Mouse (Mus musculus) R1 (cell line): ENCODE data around the gene Olfr1413.

Source experiments
- DNase-seq: peaks from one replicate; pipeline ENCODE4 v3.0.0-alpha.2; 2018; ENCODE audit warnings: low read depth, low spot score

Gene Olfr1413

DNA sequence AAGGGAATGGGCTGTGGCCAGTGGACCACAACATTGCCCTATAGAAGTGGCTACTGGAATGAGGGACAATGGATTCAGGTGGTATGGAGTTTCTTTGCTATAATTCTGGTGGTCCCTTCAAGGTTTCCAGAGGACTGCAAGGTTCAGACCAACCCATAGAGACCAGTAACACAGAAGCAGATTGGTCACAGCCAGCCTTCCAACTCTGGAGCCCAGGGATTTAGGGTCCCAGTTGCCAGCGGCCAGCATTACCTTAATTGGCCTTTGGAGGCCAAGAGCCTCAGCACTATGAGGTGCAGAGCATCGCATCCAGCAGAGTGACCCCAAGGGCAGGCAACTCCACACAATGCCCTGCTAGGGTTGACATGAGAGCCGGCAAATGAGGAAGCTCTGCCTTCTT lies at the start of gene Olfr1413:
TSS of gene Olfr1413 (plus strand) at position 301 of the 400 bp plus-strand sequence.
- no peak for DNase-seq

DNA sequence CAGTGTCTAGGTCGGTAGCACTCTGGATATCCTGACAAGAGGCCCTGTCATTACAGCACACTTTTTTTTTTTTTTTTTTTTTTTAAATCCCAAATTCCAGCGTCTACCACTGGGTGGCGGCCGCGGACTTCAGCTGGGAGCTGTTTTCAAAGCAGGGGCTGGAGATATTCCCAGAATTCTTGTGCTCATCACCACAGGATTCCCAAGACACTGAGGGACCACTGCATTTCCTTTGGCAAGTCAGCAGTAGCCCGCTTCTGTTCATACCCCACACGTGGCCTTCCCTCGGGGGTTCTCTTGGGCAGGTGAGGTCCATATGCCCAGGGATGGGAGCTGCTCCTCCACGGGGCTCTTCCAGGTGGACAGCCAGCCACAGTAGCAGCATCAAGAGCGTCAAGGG lies 49.7 kb upstream of the Olfr1413 start:
- peak; percentile 62 for DNase-seq

DNA sequence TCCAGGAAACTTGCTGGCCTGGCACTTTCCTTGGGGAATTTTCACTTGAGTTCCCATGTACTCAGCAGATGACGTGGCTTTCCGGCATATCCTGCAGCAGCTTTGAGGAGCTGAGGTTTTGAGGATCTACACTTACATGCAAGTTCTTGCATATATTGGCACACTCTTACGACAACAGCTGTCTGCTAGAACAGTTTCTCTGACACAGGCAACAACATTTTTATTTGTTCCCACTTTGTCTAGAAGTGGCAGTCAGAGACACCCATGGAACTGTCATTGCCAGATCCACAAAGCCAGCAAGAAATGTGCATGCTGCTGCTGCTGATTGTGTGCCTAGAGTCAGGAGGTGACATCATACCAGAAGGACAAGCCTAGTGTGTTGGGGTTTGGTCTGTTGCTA lies 47.4 kb upstream of the Olfr1413 start:
- no peak for DNase-seq

DNA sequence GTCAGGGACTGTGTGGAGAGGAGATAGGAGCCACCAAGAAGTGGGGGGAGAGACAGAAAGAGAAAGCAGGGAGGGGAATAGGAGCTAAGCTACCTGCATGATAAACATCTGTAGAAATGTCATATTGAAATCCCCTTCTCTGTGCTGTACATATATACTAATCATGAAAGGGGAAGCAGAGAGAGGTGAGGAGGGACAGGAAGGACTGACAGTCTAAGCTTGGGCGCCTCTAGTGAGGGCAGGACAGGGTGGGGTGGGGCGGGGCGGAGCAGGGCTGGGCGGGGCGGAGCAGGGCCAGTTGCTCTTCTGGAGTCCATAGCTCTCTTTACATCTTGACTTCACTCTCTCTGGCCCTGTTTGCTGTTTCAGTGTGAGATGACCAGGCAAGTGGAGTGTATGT lies 34.1 kb upstream of the Olfr1413 start:
- DNase-seq: no peak

DNA sequence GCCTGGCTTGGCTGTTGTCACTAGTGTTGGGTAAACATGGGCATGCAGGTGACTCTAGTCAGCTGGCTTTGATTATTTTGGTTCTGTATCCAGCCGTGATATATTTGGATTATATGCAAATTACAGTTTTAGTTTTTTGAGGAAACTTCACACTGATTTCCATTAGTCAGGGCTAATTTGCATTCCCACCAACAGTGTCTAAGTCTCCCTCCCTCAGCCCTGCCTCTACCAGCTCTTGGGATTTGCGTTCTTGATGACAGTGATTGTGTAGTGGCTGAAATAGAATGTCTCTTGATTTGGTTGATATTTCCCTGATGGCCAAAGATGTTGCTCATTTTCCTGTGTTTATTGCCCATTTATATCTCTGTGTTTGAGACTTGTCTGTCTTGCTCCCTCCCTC lies 32.1 kb upstream of the Olfr1413 start:
- DNase-seq: no peak

DNA sequence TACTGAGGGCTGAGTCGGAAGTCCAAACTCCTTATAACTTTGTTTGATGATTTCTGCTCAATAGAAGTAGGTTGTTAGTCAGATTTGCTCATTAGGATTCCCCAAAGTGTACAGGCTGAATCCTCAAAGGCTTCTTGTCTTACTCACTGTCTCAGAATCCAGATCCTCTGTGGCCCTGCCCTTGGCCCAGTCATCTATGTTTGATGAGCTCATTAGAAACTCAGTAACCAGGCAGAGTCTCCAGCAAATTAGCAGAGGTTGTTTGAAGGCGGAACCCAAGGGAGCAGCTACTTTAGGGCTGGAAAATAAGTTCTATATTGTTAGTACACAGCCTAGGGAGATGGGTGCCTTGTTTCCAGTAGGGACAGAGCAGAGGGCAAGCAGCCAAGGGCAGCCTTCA lies 25.2 kb upstream of the Olfr1413 start:
- no peak for DNase-seq

DNA sequence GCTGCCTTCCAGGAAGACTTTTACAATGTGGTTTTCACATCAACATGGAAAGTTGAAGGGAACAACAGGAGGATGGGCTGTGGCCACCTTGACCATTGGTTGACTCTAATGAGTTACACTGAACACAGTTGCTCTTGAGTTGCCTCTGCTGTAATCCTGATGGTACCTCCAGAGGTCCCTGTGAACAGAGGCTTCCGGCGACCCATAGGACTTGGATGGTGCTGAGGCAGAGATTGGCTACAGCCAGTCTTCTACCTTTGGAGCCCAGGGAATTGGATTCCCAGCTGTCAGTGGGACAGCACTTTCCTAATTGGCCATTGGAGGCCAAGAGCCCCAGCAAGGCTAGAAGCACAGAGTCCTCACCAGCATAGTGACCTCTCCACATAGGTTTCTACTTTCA lies 14.4 kb downstream of the Olfr1413 start, which contains the start of gene Olfr1412:
TSS of gene Olfr1412 (plus strand) at position 301 of the 400 bp plus-strand sequence.
- no peak for DNase-seq

DNA sequence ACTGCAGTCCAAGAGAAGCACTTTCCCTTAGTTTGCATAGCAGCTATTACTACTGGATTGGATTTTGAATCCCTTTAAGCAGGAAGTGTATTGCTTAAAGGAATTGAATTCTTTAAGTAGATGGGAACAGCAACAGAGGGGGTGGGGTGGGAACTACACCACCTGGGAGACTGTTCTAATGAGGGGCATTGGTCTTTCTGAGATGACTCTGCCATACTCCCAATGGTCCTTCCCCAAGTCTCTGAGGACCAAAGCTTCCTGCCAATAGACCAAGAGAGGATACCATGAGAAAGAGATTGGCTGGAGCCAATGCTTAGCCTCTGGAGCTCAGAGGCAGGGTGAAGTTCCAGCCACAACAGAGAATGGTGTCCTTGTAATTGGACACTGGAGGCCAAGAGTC lies 23.0 kb downstream of the Olfr1413 start, which contains the start of gene Olfr1411:
TSS of gene Olfr1411 (plus strand) at position 301 of the 400 bp plus-strand sequence.
- no peak for DNase-seq

DNA sequence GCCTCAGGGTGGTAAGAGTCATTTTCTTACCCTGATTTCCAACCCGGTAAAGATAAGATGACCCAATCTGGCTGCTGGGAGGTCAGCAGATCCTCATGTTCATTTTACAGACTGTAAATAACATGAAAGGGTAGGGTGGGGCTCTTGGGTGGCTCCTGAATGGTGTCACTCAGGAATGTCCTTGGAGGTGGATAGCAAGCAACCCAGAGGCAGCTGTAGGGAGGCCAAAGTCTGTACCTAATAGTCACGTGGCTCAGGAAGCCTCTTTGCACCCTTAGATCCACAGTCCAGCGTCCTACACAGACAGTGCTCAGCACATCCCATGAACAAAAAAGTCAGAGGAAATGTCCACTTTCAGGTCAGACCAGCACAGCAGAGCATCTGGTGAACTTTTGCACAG lies 24.9 kb downstream of the Olfr1413 start:
- no peak for DNase-seq

DNA sequence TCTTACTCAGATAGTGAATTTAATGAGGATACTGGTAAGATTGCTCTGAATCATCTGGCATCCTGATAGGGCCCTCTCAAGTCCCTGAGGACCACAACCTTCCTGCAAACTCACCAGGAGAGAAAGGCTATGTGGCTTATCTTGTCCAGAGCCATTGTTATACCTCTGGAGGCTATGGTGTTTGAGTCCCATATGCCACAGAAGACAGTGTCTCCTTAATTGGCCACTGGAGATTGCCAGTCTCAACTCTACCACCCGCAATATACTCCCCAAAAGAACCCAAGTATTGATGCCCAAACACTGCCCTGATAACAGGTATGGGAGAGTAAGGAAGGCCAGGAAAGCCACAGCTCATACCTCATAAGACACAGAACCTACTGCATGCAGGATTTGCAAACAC lies 34.4 kb downstream of the Olfr1413 start, which contains the start of gene Olfr1410:
TSS of gene Olfr1410 (plus strand) at position 301 of the 400 bp plus-strand sequence.
- no peak for DNase-seq

DNA sequence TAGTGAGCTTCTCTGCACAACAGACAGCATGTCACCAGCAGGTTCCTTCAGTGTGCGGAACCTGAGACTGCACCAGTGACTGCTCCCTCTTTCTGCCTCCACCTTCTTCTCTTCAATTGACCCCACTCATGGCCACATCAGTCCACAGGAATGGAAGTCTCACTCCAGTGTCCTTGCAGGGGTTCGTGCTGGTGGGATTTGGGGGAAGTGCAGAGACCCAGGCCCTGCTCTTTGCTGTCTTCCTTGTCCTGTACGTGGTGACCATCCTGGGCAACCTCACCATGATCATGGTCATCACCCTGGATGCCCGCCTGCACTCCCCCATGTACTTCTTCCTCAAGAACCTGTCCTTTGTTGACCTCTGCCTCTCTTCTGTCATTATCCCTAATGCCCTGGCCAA lies 36.6 kb downstream of the Olfr1413 start:
- DNase-seq: no peak

DNA sequence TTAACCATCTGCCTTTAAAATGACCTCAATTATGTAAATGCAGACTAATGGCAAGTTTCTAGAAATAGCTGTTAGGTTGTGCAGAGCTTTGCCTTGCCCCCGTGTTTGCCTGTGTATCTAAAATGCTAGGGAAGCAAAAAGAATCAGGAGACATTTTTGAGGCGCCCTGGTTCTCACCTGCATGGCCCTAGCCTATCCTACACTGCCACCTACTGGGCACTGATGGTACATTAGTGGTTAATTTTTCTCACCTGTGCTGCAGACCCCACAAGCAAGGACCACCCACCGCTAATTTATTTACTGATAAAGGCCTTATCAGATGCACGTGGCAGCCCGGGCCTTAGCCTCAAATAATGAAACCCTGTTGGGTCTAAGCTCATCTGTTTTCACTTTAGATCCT lies 39.9 kb downstream of the Olfr1413 start:
- peak; percentile 55 for DNase-seq

DNA sequence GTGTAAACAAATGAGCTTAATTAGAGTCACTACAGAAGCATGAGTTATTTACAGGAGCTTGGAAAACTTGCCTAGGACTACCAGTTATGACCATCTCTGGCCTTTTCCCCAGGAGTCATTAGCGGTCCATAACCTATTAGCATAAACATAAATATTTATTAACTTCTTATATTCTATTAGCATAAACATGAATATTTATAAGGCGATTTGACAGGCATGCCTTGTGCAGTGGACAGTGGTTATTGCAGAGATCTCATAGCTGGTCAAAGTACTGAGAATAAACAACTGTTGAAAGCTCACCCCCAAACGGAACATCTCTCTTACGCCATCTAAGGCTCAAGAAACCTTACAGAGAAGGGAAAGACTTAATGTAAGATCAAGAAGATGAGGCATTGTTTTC lies 42.1 kb downstream of the Olfr1413 start:
- DNase-seq: no peak

DNA sequence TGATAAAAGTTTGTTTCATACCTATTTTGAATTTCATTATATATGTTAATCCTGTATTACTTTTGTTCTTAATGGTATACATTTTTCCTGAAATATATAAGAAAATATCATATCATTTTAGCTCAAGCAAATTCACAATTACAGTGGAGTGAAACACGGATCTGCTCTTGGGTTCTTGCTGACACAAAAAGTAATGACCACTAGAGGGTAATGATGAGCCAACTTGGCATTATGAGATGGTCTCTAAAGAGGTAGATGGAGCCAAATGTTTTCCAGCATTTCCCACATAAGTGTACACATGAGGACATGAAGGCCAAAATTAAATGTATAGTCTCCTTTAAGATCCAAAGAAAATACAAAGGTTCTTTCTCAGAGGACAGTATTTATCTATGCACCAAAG lies 43.4 kb downstream of the Olfr1413 start:
- DNase-seq: peak; percentile 24

DNA sequence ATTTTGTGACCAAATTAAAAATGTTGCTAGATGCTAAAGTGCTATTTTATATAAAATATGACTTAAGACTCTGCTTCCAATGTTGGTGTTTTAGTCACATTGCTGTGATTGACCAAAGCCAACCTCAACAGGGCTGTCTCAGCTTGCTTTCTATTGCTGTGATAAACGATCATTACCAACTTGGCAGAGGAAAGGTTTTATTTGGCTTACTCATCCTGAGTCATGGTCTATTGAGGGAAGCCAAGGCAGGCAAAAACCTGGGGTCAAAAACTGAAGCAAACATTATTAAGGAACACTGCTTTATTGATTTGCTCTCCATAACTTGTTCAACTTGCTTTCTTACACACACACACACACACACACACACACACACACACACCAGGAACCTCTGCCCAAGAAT lies 44.9 kb downstream of the Olfr1413 start:
- no peak for DNase-seq

DNA sequence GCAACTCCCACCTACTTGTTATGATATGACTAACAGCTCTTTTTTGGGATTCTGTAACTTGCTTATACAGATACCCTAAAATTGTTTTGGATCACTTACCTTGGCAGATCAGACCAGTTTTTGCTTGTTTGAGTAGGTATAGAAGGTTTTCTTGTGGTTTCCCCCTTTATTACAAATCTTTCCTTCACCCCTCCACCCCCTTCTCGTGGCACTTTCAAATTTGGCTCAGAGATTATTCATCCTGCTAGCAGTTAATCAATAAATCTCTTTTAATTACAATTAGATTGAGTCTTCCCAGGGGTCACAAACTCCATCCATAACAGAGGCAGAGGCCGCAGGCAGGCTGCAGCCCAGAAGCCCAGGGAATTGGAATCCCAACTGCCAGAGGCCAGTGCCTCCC lies 46.4 kb downstream of the Olfr1413 start, which contains the start of gene Olfr12:
TSS of gene Olfr12 (plus strand) at position 301 of the 400 bp plus-strand sequence.
- DNase-seq: no peak

DNA sequence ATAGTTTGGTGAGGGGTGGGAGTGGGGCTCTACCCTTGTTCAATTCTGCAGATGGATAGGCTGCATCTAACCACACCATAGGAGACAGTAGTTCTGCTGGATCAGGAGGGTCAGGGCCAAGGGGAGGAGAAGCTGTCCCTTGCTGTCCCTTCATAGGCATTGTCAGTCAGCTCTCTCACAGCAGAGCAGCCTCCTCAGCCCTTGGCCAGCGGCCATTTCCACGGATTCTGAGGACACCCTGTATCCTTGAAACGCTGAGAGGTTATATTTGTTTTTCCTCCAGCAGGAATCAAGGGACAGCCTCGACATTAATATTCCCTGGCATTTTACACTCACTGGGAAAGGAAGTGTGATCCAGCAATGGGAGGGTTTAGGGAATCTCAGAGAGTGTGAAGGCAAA lies 47.2 kb downstream of the Olfr1413 start:
- no peak for DNase-seq
